Mouse (Mus musculus) testis, postnatal 14 days (tissue): ENCODE data around the gene Khdc1b.
A peak's percentile ranks its signal among the peaks of the same experiment; 100 is the strongest.
"Not testable (repeated sequence)": the region's sequence is repeated elsewhere in the genome, so short reads cannot be mapped to it uniquely, and the experiment has no call there.

Experiments
- DNase-seq: peaks from one replicate; pipeline ENCODE4 v3.0.0; 2021; ENCODE audit warnings: low spot score

Khdc1b gene

GRCm38 (mm10) chr1:21383256-21383655 is at the start of gene Khdc1b:
TSS of gene Khdc1b (plus strand) at chr1:21383556.
- no peak for DNase-seq

- no peak for DNase-seq
Observed at GRCm38 (mm10) chr1:21335836-21336235, 47.5 kb upstream of the Khdc1b start.

GRCm38 (mm10) chr1:21340745-21341144 is 42.6 kb upstream of the Khdc1b start:
- DNase-seq = no peak

- peak; percentile 7 for DNase-seq
Observed at GRCm38 (mm10) chr1:21344253-21344652, 39.1 kb upstream of the Khdc1b start.

GRCm38 (mm10) chr1:21344752-21345151 is 38.6 kb upstream of the Khdc1b start:
- not testable (repeated sequence) for DNase-seq

GRCm38 (mm10) chr1:21349341-21349740 is 34.0 kb upstream of the Khdc1b start, which contains the start of gene Khdc1a:
TSS of gene Khdc1a (plus strand) at chr1:21349641.
- DNase-seq = no peak

- not testable (repeated sequence) for DNase-seq
Observed at GRCm38 (mm10) chr1:21368031-21368430, 15.3 kb upstream of the Khdc1b start, which contains the start of gene Khdc1c. TSS of gene Khdc1c (plus strand) at chr1:21368331.

GRCm38 (mm10) chr1:21391138-21391671 is 7.8 kb downstream of the Khdc1b start:
- no peak for DNase-seq

- DNase-seq = peak; percentile 20
Observed at GRCm38 (mm10) chr1:21402804-21403203, 19.4 kb downstream of the Khdc1b start.

GRCm38 (mm10) chr1:21407266-21407665 is 23.9 kb downstream of the Khdc1b start:
- DNase-seq = no peak

GRCm38 (mm10) chr1:21411331-21412196 is 28.2 kb downstream of the Khdc1b start:
- peak; percentile 22 for DNase-seq

GRCm38 (mm10) chr1:21412197-21412555 is 28.8 kb downstream of the Khdc1b start:
- no peak for DNase-seq

- no peak for DNase-seq
Observed at GRCm38 (mm10) chr1:21419370-21419769, 36.0 kb downstream of the Khdc1b start.

- no peak for DNase-seq
Observed at GRCm38 (mm10) chr1:21425654-21426053, 42.3 kb downstream of the Khdc1b start.

GRCm38 (mm10) chr1:21428079-21428478 is 44.7 kb downstream of the Khdc1b start:
- no peak for DNase-seq

GRCm38 (mm10) chr1:21431666-21432065 is 48.3 kb downstream of the Khdc1b start:
- DNase-seq = no peak

GRCm38 (mm10) chr1:21434853-21435252 is 51.5 kb downstream of the Khdc1b start:
- DNase-seq = no peak
